Mouse (Mus musculus): Measurements from ENCODE around the gene Bmp10. TPM values are rescaled to one million over a fixed set of nuclear protein-coding genes. Genes with fewer than 3 reads are reported as not detected.
"Not testable (repeated sequence)": the region's sequence is repeated elsewhere in the genome, so short reads cannot be mapped to it uniquely, and the experiment has no call there.

The Bmp10 gene
- polyA plus RNA-seq, 3 experiments from 2014 or later: not detected

- no peak for ATAC-seq
These were observed 20.7 kb downstream of the Bmp10 start for GRCm38 (mm10) chr6:87449534-87449933.

GRCm38 (mm10) chr6:87451016-87451415 is 22.2 kb downstream of the Bmp10 start:
- no peak for ATAC-seq

GRCm38 (mm10) chr6:87451771-87452170 is 23.0 kb downstream of the Bmp10 start:
- no peak for ATAC-seq

GRCm38 (mm10) chr6:87455507-87455906 is 26.7 kb downstream of the Bmp10 start:
- ATAC-seq: no peak

GRCm38 (mm10) chr6:87466221-87466620 is 37.4 kb downstream of the Bmp10 start:
- peak; percentile 58 for ATAC-seq

- ATAC-seq: no peak
These were observed 38.6 kb downstream of the Bmp10 start for GRCm38 (mm10) chr6:87467373-87467772.

- ATAC-seq: no peak
These were observed 39.6 kb downstream of the Bmp10 start for GRCm38 (mm10) chr6:87468372-87468771.

GRCm38 (mm10) chr6:87470098-87470497 is 41.3 kb downstream of the Bmp10 start:
- ATAC-seq: not testable (repeated sequence)

- no peak for ATAC-seq
These were observed 46.4 kb downstream of the Bmp10 start for GRCm38 (mm10) chr6:87475223-87475622.

GRCm38 (mm10) chr6:87478847-87479246 is 50.1 kb downstream of the Bmp10 start:
- no peak for ATAC-seq

GRCm38 (mm10) chr6:87479291-87479999 is 50.7 kb downstream of the Bmp10 start:
- peak; percentile 44 for ATAC-seq

GRCm38 (mm10) chr6:87483224-87483899 is 54.6 kb downstream of the Bmp10 start:
- ATAC-seq: no peak

- no peak for ATAC-seq
These were observed 55.1 kb downstream of the Bmp10 start for GRCm38 (mm10) chr6:87483900-87484289.

- ATAC-seq: no peak
These were observed 56.0 kb downstream of the Bmp10 start for GRCm38 (mm10) chr6:87484806-87485205.

Other genes with a start within 250 kb of the Bmp10 start
- gene Antxr1, start 93.2 kb upstream of the Bmp10 start, polyA plus RNA-seq (2017; shearing (Covaris generic)): under 1 TPM in 1 of 3 experiments, not detected in 2; 0.34 TPM
- gene Gkn1, start 78.1 kb upstream of the Bmp10 start, polyA plus RNA-seq (2017; shearing (Covaris generic)): not detected
- gene Gkn2, start 55.6 kb upstream of the Bmp10 start, polyA plus RNA-seq (2017; shearing (Covaris generic)): not detected
- gene Gkn3, start 40.1 kb upstream of the Bmp10 start, polyA plus RNA-seq (2017; shearing (Covaris generic)): not detected
- 100 to 1,000 TPM in 2 of 3 experiments, 10 to 100 TPM in 1; 77.8 to 111 (median 105) TPM for gene Arhgap25, start 104.3 kb downstream of the Bmp10 start, polyA plus RNA-seq (2017; shearing (Covaris generic))
- not detected for gene Prokr1, start 161.7 kb downstream of the Bmp10 start, polyA plus RNA-seq (2017; shearing (Covaris generic))
- 1 to 10 TPM; 4.3 to 5.4 (median 4.8) TPM for gene Aplf, start 243.2 kb downstream of the Bmp10 start, polyA plus RNA-seq (2017; shearing (Covaris generic))